18 mouse cellular contexts compared by ENCODE assay signal in the genomic region with DNA sequence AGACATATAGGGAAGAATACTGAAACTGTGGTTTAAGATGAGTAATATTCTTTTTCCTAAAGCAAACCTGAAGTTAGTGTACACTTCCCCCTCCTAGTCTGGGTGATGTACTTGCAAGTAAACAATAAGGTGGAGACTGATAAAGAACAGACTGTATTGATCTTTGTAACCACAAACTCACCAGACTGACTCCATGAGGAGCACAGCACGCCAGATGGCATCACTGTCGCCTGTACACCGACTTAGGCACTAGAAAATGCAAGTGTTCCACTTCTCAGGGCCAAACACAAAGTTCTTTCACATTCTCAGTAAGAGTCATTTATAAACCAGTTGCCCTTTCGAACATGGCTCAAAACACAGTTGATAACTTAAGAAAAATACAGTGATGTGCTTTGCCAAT.
DNase-seq lines count a peak whose midpoint lies in the region; ATAC-seq lines count a peak whose summit lies in the region.
"Had no signal": no experiment of that assay in that cellular context is flagged by ENCODE, and none has a peak within 500 bp of the region (broad histone marks: within the 10 kb centered on the region; RNA-seq: fewer than 3 reads in every experiment).

No protein-coding gene starts in this region.

- peaks cover 2% of the 10 kb centered on the region; the same call in 1 of the 2 replicates for H3K36me3 ChIP-seq in liver, embryonic 11.5 days (ENCODE audit: control insufficient read depth, insufficient read depth, low read length)
- no peaks in the 10 kb centered on the region; the same call in 1 of the 2 replicates for H3K36me3 ChIP-seq in liver, embryonic 16.5 days (ENCODE audit: control insufficient read depth, insufficient read depth)
- H3K36me3 ChIP-seq: heart, embryonic 15.5 days; intestine, embryonic 15.5 days; midbrain, embryonic 13.5 days had no signal

- H3K27me3 ChIP-seq in liver, embryonic 11.5 days (replicated peaks; ENCODE audit: control insufficient read depth, insufficient read depth, low read length), result no peaks in the 10 kb centered on the region
- H3K27me3 ChIP-seq in liver, embryonic 16.5 days (ENCODE audit: control insufficient read depth, insufficient read depth, low read depth, low read length), result no peaks in the 10 kb centered on the region
- H3K27me3 ChIP-seq: heart, embryonic 15.5 days; intestine, embryonic 15.5 days; midbrain, embryonic 13.5 days had no signal

- no peak overlapping the region for H3K9ac ChIP-seq in liver, embryonic 11.5 days (ENCODE audit: low read depth, low read length)
- H3K9ac ChIP-seq in liver, embryonic 16.5 days (ENCODE audit: low read depth, low read length), result no peak overlapping the region
- H3K9ac ChIP-seq: heart, embryonic 15.5 days; intestine, embryonic 15.5 days; midbrain, embryonic 13.5 days had no signal

- H3K4me1 ChIP-seq in liver, embryonic 11.5 days (replicated peaks; ENCODE audit: control insufficient read depth, insufficient read depth, low read length), result peaks cover 5% of the 10 kb centered on the region; the same call in 1 of the 2 replicates
- H3K4me1 ChIP-seq in liver, embryonic 16.5 days (ENCODE audit: control insufficient read depth, low read depth, low read length), result no peaks in the 10 kb centered on the region; the same call in 1 of the 2 replicates
- H3K4me1 ChIP-seq: intestine, embryonic 15.5 days had no signal

- H3K27ac ChIP-seq in liver, embryonic 11.5 days (ENCODE audit: low read depth, low read length), result no peak overlapping the region
- no peak overlapping the region for H3K27ac ChIP-seq in liver, embryonic 16.5 days (ENCODE audit: low read length)
- H3K27ac ChIP-seq: heart, embryonic 15.5 days; intestine, embryonic 15.5 days; layer of hippocampus, adult 2 months; midbrain, embryonic 13.5 days had no signal

- H3K9me3 ChIP-seq in liver, embryonic 11.5 days (ENCODE audit: control insufficient read depth, low read length), result no peaks in the 10 kb centered on the region
- H3K9me3 ChIP-seq in liver, embryonic 16.5 days (replicated peaks; ENCODE audit: control insufficient read depth, low read length), result no peaks in the 10 kb centered on the region
- H3K9me3 ChIP-seq: heart, embryonic 15.5 days; intestine, embryonic 15.5 days; midbrain, embryonic 13.5 days had no signal

- H3K4me3 ChIP-seq in liver, embryonic 11.5 days (ENCODE audit: low read depth, low read length), result no peak overlapping the region
- H3K4me3 ChIP-seq in liver, embryonic 16.5 days (ENCODE audit: low read depth, low read length), result no peak overlapping the region
- H3K4me3 ChIP-seq: heart, embryonic 15.5 days; intestine, embryonic 15.5 days; layer of hippocampus, adult 2 months; midbrain, embryonic 13.5 days; myocyte had no signal

- peak; percentile 76; the same call in 1 of the 2 replicates for ATAC-seq in liver, embryonic 11.5 days (replicated peaks; ENCODE audit: low FRiP score)
- 0 out of 2 replicates have a peak, but pooled peaks have one; percentile 43 for ATAC-seq in liver, embryonic 16.5 days (ENCODE audit: low read depth)
- ATAC-seq: activated CD4-positive, CD25-positive, alpha-beta regulatory T cell, adult 4 months; intestine, embryonic 15.5 days; midbrain, embryonic 13.5 days had no signal

- WGBS in liver, embryonic 11.5 days, result 60% methylated on average over 4 of the region's 4 CpGs
- WGBS in liver, embryonic 16.5 days (ENCODE audit: insufficient replicate concordance), result 35% methylated on average over 4 of the region's 4 CpGs

- peak; percentile 6 for DNase-seq in cerebellum, adult 11 months
- no peak for DNase-seq in cerebellum, adult 11-12 months
- no peak for DNase-seq in liver, embryonic 11.5 days (ENCODE audit: low spot score)
- no peak for DNase-seq in liver
- DNase-seq in urinary bladder, postnatal 4 days (ENCODE audit: low spot score in 2 of 2), result no peak
- no peak for DNase-seq in ovary, postnatal 10 days (ENCODE audit: low spot score)
- no peak for DNase-seq in gastrocnemius, postnatal 25 days
- DNase-seq: adrenal gland, postnatal 25 days; lung, adult 2 months; lung, postnatal 4 days; spleen, adult 18-20 months had no signal

- no peak overlapping the region for H3K4me2 ChIP-seq in liver, embryonic 11.5 days
- no peak overlapping the region for H3K4me2 ChIP-seq in liver, embryonic 16.5 days (ENCODE audit: low read depth, low read length)
- H3K4me2 ChIP-seq: heart, embryonic 15.5 days; intestine, embryonic 15.5 days; midbrain, embryonic 13.5 days had no signal
